Mouse (Mus musculus) 3134 (cell line): ENCODE measurements around the gene Hrc.

Source experiments
- DNase-seq: peaks from one replicate; pipeline ENCODE4 v3.0.0-alpha.2; 2011; ENCODE audit warnings: low spot score; ENCODE audit not compliant: insufficient read length; ENCODE audit errors: extremely low read depth

Gene Hrc

GRCm38 (mm10) chr7:45335056-45335455, at the start of gene Hrc:
Hrc (plus strand) TSS chr7:45335290.
- no peak for DNase-seq

GRCm38 (mm10) chr7:45286486-45286885, 48.6 kb upstream of the Hrc start:
- peak; percentile 54 for DNase-seq

DNA sequence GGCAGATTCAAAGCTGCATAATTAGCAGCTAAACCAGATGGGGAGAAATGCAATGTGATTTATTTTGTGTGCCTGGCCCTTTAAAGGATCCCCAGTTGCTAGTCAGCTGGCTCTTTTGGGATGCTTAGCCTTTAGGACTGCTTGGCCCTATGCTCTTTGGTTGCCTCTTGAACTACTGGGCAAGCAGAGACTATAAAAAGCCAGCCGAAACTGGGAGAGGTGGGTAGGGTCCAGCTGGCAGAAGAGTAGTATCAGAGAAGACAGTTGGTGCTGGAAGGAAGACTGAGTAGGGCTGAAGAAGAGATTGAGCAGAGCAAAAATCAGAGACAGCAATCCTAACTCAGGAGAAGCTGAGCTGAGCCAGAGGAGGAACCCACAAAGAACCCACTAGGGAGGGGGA, 38.5 kb upstream of the Hrc start:
- DNase-seq: no peak

GRCm38 (mm10) chr7:45297563-45297962, 37.5 kb upstream of the Hrc start:
- no peak for DNase-seq

DNA sequence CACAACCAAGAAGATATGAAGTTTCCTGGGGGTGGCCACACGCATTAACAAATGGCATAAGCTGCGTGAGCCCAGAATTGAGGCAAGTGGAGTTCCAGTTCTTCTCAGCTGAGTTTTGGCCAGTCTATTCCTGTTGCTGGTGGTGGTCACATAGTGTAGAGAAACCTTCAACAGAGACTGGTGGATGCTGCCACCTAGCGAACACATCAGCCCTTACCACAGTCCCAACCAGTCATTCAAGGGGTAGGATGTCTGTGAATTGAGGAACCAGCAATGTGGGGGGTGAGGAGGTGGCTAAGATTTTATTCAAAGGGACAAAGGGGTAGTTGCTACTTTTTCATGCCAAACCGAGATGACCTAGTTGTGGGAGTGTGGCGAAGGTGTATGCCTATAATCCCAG, 35.3 kb upstream of the Hrc start:
- no peak for DNase-seq

GRCm38 (mm10) chr7:45300270-45300669, 34.8 kb upstream of the Hrc start:
- DNase-seq: no peak

GRCm38 (mm10) chr7:45302626-45303025, 32.5 kb upstream of the Hrc start:
- no peak for DNase-seq

DNA sequence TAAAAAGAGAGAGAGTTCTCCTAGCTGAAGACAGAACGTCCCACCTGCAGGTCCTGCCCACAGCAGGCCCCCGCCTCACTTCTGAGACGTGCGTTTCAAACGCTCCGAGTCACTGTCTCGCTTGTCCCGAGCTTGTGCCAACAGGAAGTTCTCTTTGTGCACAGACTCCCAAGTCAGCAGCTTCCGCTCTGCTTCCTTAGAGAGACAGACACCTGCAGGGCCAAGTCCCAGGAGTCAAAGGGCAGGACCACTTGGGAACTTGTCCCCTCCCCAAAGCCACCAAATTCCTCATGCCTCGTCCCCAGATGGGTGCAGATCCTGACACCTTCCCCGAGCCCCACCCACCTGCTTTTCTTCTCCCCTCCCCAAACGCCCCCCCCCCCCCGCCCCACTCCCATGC, 30.2 kb upstream of the Hrc start:
- DNase-seq: no peak

DNA sequence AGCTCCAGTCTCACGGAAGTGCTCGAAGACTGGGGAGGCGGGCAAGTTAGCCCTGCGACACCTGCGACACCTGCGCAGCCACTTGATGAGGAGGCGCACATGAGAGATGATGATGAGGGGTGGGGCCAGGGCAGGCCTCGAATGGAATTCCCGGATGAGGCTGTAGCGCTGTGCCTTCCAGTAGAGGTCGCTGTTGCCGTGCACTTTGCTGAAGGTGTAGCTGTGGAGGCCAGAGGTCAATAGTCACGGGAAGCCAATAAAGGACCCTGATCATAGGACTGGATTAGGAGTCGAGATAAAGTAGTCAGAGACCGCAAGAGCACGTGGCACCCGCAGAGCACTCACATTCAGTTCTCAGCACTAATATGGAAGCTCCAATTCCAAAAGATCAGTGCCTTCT, 29.8 kb upstream of the Hrc start:
- no peak for DNase-seq

DNA sequence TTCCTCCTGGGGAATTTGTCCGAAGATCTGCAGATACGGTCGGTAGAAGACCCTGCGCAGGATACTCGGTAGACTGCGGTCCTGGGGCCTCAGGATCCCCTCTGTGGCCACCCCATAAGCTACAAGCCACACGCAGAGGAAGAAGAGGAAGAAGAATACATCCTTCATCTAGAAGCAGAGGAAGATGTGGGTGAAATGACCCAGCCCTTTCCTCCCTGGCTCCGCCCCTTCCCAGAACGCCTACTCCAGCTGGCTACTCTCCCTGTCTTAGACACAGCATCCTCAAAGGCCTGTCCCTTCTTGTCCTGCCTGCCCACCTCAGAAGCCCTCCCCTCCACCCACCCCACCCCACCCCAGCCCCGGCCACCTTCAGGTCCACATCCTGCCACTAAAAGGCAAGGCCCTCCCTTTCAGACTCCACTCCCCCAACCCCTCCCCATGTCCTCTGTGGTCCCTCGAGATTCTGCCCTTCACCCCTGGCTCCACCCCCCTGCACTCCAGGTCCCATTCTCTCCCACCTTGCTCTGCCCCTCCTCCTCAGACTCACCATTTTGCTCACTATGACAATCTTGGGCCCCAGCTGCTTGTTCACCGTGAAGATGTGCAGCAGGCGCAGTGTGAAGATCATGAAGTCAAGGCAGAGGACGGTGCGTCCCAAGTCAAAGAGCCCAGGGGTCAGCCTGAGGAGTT, 26.4 kb upstream of the Hrc start:
- DNase-seq: no peak

GRCm38 (mm10) chr7:45309455-45309854, 25.6 kb upstream of the Hrc start:
- DNase-seq: no peak

DNA sequence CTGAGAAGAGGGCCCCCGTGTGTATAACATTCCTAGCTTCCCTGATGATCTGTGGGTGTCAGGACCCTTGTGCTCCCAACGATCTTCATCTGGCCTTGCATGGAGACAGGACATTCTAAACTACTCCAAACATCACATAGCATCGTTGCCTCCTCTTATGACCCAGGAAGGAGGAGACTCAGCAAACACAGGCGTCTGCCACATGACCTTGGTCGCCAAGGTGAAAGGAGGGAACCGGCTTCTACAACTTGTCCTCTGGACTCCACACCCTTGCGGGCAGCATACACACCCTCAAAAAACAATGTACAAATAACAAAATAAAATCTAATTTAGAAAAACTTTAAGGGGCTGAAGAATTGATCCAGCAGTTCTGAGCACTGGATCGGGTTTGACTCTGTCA, 23.1 kb upstream of the Hrc start:
- DNase-seq: no peak

DNA sequence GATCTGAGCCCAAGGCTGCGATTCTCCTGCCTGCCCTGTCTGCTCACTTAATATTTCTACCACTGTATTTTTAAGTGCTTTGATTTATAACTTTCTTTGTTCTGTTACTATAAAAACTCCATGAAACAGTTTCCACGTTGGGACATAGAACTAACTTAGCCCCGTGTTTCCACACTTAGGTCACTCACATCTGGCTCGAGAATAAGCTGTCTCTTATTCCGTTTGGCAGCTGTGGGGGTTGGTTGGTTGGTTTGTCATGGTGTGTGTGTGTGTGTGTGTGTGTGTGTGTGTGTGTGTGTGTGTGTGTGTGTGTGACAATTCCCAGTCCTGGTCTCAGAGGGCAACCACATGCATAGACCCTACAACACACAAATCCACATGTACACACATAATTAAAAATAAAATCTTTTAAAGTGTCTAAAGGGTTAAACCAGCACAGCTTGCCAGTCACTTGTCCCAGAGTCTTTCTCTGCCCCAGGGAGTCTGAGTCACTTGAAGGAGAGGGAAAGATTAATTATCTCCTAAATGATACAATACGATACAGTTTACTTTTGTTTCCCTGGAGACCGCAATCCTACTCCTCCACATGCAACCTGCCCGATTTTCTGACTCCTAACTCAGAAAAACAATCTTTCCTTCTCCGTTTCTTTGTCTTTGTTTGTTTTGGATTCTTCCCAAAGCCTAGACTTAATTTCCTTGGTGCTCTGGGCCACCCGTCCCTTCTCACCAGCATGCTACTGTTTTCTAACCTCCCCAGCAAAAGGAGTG, 22.2 kb upstream of the Hrc start:
- peak; percentile 43 for DNase-seq

GRCm38 (mm10) chr7:45313495-45313894, 21.6 kb upstream of the Hrc start:
- no peak for DNase-seq

DNA sequence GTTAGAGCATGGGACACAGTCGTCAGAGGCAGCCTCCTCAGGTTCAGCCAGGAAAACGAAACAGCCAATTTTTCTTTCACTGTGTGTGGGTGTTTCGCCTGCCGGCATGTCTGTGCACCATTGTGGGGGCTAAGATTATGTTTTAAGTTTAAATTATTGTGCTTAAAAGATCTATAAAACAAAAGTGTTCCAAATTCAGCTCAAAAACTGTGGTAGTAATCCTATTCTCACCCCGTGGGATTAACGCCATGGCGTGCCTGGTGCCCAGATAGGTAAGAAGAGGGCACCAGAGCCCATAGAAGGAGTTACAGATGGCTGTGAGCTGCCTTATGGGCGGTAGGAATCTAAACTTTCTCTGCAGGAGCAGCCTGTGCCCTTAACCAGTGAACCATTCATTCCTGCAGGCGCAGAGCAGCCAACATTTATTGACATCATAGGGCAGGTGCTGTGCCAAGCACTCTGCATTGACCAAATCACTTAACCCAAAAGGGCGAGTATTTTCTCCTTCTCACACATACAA, 19.8 kb upstream of the Hrc start:
- DNase-seq: no peak

DNA sequence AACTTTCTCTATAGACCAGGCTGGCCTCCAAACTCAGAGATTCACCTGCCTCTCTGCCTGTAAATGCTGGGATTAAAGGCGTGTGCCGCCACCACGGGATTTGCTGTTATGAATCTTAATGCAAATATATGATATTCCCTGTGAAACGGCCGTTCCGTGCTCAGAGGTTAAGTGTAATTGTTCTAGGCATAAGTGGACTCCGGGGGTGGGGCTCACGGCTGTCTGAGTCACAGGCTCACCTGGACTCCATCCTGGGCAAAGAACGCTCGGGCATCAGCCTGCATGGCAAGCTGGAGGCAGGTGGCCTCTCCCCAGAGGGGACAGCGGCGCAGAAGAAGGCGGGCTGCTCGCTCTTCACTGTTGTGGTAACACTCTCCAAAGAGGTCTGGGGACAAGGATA, 18.6 kb upstream of the Hrc start:
- DNase-seq: no peak

DNA sequence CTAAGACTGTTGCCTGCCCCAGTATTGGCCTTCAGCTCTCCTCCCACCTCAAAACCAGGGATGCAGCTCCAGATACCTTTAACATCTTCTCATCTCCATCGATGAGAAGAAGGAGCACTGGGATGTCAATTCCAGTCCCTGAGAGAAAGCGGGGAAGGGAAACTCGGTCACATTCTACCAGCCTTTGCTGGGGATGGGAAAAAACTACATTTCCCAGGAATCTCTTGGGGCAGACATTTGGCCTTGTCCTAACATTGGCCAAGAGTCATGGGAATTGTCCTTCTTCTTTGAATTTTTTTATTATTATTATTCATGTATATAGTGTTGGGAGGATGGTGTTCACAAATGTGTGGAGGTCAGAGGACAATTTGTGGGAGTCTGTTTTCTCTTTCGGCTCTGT, 12.8 kb upstream of the Hrc start:
- DNase-seq: no peak

DNA sequence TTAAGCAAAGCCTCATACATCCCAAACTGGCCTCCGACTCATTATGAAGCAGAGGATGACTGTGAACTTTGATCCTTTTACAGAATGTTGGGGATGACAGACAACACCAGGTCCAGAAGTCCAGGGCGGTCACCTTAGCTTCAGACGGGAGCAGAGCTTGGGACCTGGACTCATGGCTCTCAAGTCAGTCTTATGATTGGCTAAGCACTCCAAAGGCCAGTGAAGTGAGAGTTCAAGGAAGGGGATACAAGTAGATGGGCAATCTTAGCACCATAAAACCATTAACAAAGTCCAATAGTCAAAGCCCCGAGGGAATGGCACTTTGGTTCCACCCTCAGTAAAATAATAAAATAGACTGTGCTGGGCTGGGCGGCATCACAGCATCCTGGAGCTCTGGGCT, 12.0 kb upstream of the Hrc start:
- DNase-seq: no peak

DNA sequence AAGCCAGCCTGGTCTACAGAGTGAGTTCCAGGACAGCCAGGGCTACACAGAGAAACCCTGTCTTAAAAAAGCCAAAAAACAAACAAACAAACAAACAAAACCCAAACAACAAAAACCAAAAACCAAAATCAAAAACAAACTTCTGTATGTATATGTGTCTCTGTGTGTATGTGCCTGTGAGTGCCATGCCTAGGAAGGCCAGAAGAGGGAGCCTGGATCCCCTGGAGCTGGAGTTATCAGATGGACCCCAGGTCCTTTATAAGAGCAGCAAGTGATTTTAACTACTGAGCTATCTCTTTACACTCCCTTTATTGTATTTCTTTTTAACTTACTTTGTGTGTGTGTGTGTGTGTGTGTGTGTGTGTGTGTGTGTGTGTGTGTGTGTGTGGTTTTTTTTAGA, 9.3 kb upstream of the Hrc start:
- DNase-seq: no peak

GRCm38 (mm10) chr7:45328841-45329475, 6.1 kb upstream of the Hrc start:
- no peak for DNase-seq

DNA sequence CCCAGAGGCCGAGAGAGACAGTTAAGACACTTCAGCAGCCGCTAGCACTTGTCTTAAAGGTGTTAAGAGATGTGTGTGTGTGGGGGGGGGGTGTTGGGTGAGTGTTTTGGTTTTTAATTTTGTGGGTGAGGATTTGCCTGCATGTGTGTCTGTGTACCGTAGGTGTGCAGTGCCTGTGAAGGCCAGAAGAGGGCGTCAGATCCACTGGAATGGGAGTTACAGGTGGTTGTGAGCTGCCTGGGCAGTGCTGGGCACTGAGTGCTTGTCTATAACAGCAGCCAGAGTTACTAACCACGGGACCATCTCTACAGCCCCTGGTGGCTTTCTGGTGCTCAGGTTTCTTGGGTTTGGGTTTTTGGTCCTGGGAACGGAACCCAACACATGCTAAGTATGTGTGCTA, 3.6 kb upstream of the Hrc start:
- DNase-seq: no peak
